Mouse (Mus musculus): Measurements from ENCODE around the gene Mvb12b. TPM values are rescaled to one million over a fixed set of nuclear protein-coding genes. Genes with fewer than 3 reads are reported as not detected.

The Mvb12b gene
- polyA plus RNA-seq, 1 experiment = 49.9 TPM

- 65% methylated on average over 2 of the region's 2 CpGs for WGBS
- TF ChIP-seq CTCF (IDR thresholded peaks at IDR 0.05; ENCODE audit: insufficient read depth, low read length) (no peak), POLR2A (IDR thresholded peaks at IDR 0.05; ENCODE audit: borderline replicate concordance, extremely low read depth, low read depth, low read length) (no peak)
- peaks cover 8% of the 10 kb centered on the region for H3K4me1 ChIP-seq (ENCODE audit: control insufficient read depth, insufficient read depth, low read length)
- H3K4me3 ChIP-seq (replicated peaks; ENCODE audit: extremely low read depth, low read depth, low read length) = no peak overlapping the region
- DNase-seq = no peak
Observed at GRCm38 (mm10) chr2:33856746-33857145, 31.0 kb downstream of the Mvb12b start.

DNA sequence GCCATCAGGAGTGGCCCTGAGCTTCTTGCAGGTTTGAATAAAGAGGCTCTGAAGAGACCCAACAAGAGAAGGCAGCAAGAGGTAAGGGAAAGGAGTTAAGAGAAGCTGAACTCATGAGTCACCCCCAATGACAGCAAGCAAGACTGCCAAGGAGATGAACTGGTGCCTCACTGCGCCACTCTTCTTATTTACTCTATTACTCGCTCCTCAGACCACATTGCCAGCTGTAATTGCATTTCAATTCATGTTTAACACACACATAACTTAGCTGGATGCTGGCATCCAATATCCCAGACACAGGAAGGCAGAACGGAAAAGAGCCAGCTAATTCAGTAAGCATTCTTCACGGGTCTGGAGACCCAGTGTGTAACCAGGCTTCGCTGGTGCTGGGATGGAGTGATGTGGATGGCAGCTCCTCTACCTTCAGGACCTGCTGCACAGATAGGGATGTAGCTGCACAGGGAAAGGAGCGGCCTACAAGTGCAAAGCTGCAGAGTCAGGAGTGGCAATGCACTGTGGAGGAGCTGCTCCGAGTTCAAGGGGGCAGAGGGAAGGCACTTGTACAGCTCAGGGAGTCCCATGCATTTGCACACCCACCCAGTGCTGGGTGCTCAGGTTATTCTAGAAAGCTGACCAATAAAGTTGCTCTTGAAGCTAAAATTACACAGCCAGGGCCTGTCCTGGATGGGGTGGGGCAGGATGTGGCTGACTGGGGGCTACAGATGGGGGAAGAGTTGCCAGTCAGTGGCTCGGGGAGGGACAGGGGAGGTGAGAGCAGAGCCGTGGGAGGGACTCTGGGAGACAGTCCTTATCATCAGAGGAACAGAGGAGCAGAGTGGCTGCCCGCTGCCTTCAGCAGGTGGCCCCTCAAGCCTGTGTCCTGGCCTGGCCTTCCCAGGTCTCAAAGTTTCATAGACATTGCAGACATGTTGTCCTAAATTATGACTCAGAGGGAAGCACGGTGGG, 34.5 kb downstream of the Mvb12b start:
- Histone ChIP-seq H3K4me1 (ENCODE audit: control insufficient read depth, insufficient read depth, low read length) (peaks cover 8% of the 10 kb centered on the region), H3K4me3 (replicated peaks; ENCODE audit: extremely low read depth, low read depth, low read length) (no peak overlapping the region)
- TF ChIP-seq POLR2A (IDR thresholded peaks at IDR 0.05; ENCODE audit: borderline replicate concordance, extremely low read depth, low read depth, low read length) (no peak), CTCF (IDR thresholded peaks at IDR 0.05; ENCODE audit: insufficient read depth, low read length) (no peak)
- WGBS = 57% methylated on average over 11 of the region's 11 CpGs
- DNase-seq = no peak

- Histone ChIP-seq H3K4me3 (replicated peaks; ENCODE audit: extremely low read depth, low read depth, low read length) (no peak overlapping the region), H3K4me1 (ENCODE audit: control insufficient read depth, insufficient read depth, low read length) (peaks cover 7% of the 10 kb centered on the region)
- TF ChIP-seq POLR2A (IDR thresholded peaks at IDR 0.05; ENCODE audit: borderline replicate concordance, extremely low read depth, low read depth, low read length) = no peak
- no peak for TF ChIP-seq CTCF (IDR thresholded peaks at IDR 0.05; ENCODE audit: insufficient read depth, low read length)
- WGBS = 78% methylated on average over 11 of the region's 11 CpGs
- no peak for DNase-seq
Observed at GRCm38 (mm10) chr2:33847196-33847834, 40.4 kb downstream of the Mvb12b start.

- no peak for DNase-seq
- Histone ChIP-seq H3K4me3 (replicated peaks; ENCODE audit: extremely low read depth, low read depth, low read length) (no peak overlapping the region), H3K4me1 (ENCODE audit: control insufficient read depth, insufficient read depth, low read length) (peaks cover 7% of the 10 kb centered on the region)
- TF ChIP-seq CTCF (IDR thresholded peaks at IDR 0.05; ENCODE audit: insufficient read depth, low read length) (no peak), POLR2A (IDR thresholded peaks at IDR 0.05; ENCODE audit: borderline replicate concordance, extremely low read depth, low read depth, low read length) (no peak)
- 41% methylated on average over 4 of the region's 4 CpGs for WGBS
Observed at GRCm38 (mm10) chr2:33846635-33847034, 41.1 kb downstream of the Mvb12b start.

- WGBS = 58% methylated on average over 2 of the region's 2 CpGs
- Histone ChIP-seq H3K4me3 (replicated peaks; ENCODE audit: extremely low read depth, low read depth, low read length) (no peak overlapping the region), H3K4me1 (ENCODE audit: control insufficient read depth, insufficient read depth, low read length) (peaks cover 7% of the 10 kb centered on the region)
- no peak for TF ChIP-seq POLR2A (IDR thresholded peaks at IDR 0.05; ENCODE audit: borderline replicate concordance, extremely low read depth, low read depth, low read length)
- no peak for DNase-seq
Observed at GRCm38 (mm10) chr2:33843642-33844041, 44.1 kb downstream of the Mvb12b start.

DNA sequence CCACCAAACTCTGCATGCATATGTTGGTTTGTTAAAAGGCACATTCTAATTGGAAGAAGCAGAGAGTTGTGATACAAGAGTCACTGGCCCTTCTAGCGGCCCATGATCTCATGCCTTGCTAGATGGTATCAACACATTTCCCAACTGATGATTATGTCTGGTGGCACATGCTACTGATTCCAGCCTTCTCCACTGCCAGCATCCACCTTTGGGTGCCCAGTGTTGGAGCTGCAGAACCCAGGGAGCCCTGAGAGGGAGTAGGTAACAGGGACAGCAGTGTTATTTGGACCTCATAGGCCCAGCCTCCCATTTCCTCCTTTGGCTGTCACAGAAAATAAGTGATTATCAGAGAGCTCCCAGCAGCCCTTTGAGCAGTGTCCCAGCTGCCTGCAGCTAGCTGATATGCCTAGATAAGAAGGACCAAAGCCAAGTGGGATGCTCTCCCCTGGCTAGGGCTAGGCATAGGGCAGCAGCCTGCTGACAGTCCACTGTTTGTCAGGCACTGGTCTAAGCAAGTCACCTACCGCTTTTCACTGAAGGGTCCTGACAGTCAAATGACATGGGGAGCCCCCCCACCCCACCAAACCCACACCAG, 44.7 kb downstream of the Mvb12b start:
- H3K4me3 ChIP-seq (replicated peaks; ENCODE audit: extremely low read depth, low read depth, low read length) = no peak overlapping the region
- H3K4me1 ChIP-seq (ENCODE audit: control insufficient read depth, insufficient read depth, low read length) = peaks cover 6% of the 10 kb centered on the region
- no peak for DNase-seq
- WGBS = 76% methylated on average over 2 of the region's 2 CpGs
- TF ChIP-seq POLR2A (IDR thresholded peaks at IDR 0.05; ENCODE audit: borderline replicate concordance, extremely low read depth, low read depth, low read length) (no peak), CTCF (IDR thresholded peaks at IDR 0.05; ENCODE audit: insufficient read depth, low read length) (no peak)

DNA sequence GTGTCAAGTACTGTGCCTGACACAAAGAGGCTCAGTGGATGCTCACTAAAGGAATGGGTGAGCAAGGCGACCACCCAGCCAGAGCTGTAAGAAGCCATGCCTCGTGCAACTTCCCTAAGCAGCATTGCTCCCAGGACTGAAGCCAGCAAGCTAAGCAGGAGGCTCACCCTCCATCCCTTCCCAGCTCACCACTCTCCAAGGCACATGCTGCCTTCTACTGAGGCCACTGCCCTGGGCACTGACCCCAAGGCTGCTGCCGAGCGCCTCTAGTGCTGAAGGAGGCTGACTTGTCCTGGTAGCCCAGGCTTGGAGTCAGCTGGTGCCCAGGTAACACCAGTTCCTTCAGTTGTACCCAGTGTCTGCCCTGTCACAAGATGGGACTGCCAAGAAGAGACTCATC, 45.8 kb downstream of the Mvb12b start:
- no peak overlapping the region for H3K4me3 ChIP-seq (replicated peaks; ENCODE audit: extremely low read depth, low read depth, low read length)
- DNase-seq = no peak
- no peaks in the 10 kb centered on the region for H3K4me1 ChIP-seq (ENCODE audit: control insufficient read depth, insufficient read depth, low read length)
- no peak for TF ChIP-seq CTCF (IDR thresholded peaks at IDR 0.05; ENCODE audit: insufficient read depth, low read length)
- no peak for TF ChIP-seq POLR2A (IDR thresholded peaks at IDR 0.05; ENCODE audit: borderline replicate concordance, extremely low read depth, low read depth, low read length)
- WGBS = 86% methylated on average over 4 of the region's 4 CpGs

- no peak for DNase-seq
- no peak overlapping the region for H3K4me3 ChIP-seq (replicated peaks; ENCODE audit: extremely low read depth, low read depth, low read length)
- no peaks in the 10 kb centered on the region for H3K4me1 ChIP-seq (ENCODE audit: control insufficient read depth, insufficient read depth, low read length)
- TF ChIP-seq CTCF (IDR thresholded peaks at IDR 0.05; ENCODE audit: insufficient read depth, low read length) = no peak
- TF ChIP-seq POLR2A (IDR thresholded peaks at IDR 0.05; ENCODE audit: borderline replicate concordance, extremely low read depth, low read depth, low read length) = no peak
- 84% methylated on average over 3 of the region's 3 CpGs for WGBS
Observed at GRCm38 (mm10) chr2:33840483-33840882, 47.3 kb downstream of the Mvb12b start.

- Histone ChIP-seq H3K4me3 (replicated peaks; ENCODE audit: extremely low read depth, low read depth, low read length) (no peak overlapping the region), H3K4me1 (ENCODE audit: control insufficient read depth, insufficient read depth, low read length) (no peaks in the 10 kb centered on the region)
- TF ChIP-seq POLR2A (IDR thresholded peaks at IDR 0.05; ENCODE audit: borderline replicate concordance, extremely low read depth, low read depth, low read length) = no peak
- DNase-seq = no peak
Observed at GRCm38 (mm10) chr2:33839252-33839651, 48.5 kb downstream of the Mvb12b start.
